Mouse (Mus musculus) liver, postnatal 0 days (tissue): ENCODE measurements around the gene Luzp1. TPM values are rescaled to one million over a fixed set of nuclear protein-coding genes. Genes with fewer than 3 reads are reported as not detected.

Experiments
- ATAC-seq: fragments of 200-750 bp; cut with Nextera tagmentation; 2 replicates; pipeline ENCODE4 v1.8.0; 2017; ENCODE audit warnings: mild to moderate bottlenecking, moderate library complexity
- DNase-seq: peaks from one replicate; pipeline ENCODE4 v3.0.0-alpha.2; 2016
- H3K27ac ChIP-seq: fragments of 300-500 bp; sonication (generic); 2 replicates; pipeline ENCODE4 v1.5.1; 2014; ENCODE audit warnings: antibody characterized with exemption, moderate library complexity, mild to moderate bottlenecking, low read depth
- H3K27me3 ChIP-seq: fragments of 300-500 bp; sonication (generic); 2 replicates; pipeline ENCODE4 v1.6.1; 2014; ENCODE audit warnings: low read length, control low read depth, mixed read lengths; ENCODE audit not compliant: insufficient read depth
- H3K36me3 ChIP-seq: fragments of 300-500 bp; sonication (generic); replicated peaks from 2 replicates; pipeline ENCODE4 v1.6.1; 2014; ENCODE audit warnings: mild to moderate bottlenecking, control low read depth, low read length, moderate library complexity, mixed read lengths; ENCODE audit not compliant: insufficient read depth
- H3K4me1 ChIP-seq: fragments of 300-500 bp; sonication (generic); 2 replicates; pipeline ENCODE4 v1.6.1; 2014; ENCODE audit warnings: antibody characterized with exemption, mild to moderate bottlenecking, control low read depth; ENCODE audit not compliant: insufficient read depth
- H3K4me2 ChIP-seq: fragments of 300-500 bp; sonication (generic); 2 replicates; pipeline ENCODE4 v1.6.1; 2014; ENCODE audit warnings: low read depth, mild to moderate bottlenecking, low read length, moderate library complexity, mixed read lengths
- H3K4me3 ChIP-seq: fragments of 300-500 bp; sonication (generic); 2 replicates; pipeline ENCODE4 v1.5.1; 2014; ENCODE audit warnings: low read depth, low read length
- H3K9ac ChIP-seq: fragments of 300-500 bp; sonication (generic); replicated peaks from 2 replicates; pipeline ENCODE4 v1.6.1; 2014; ENCODE audit warnings: mild to moderate bottlenecking, moderate library complexity
- H3K9me3 ChIP-seq: fragments of 300-500 bp; sonication (generic); 2 replicates; pipeline ENCODE4 v1.6.1; 2016; ENCODE audit warnings: mild to moderate bottlenecking, control low read depth, low read length, mixed read lengths
- CTCF ChIP-seq: sonication (generic); IDR thresholded peaks from 2 replicates; pipeline ENCODE4 v1.5.1; 2016; ENCODE audit warnings: antibody characterized with exemption, low read depth
- EP300 ChIP-seq: IDR thresholded peaks from 2 replicates; pipeline ENCODE4 v1.6.1; 2016; ENCODE audit warnings: antibody characterized with exemption, low read depth, mild to moderate bottlenecking
- WGBS: fragments of 180-500 bp; shearing (Covaris S2); extraction: QIAGEN DNeasy Blood & Tissue Kit; methylation state at CpG from one replicate; pipeline ENCODE4 v1.1.7; 2014; ENCODE audit not compliant: insufficient replicate concordance; 5-methylcytosine and 5-hydroxymethylcytosine counted together
- polyA plus RNA-seq: library from polyadenylated mRNA; unstranded; fragments of >200 nt; fragmentation: Nextera tagmentation; extraction: Ambion mirVana; gene quantifications from 2 replicates; pipeline ENCODE4 v1.2.1, GENCODE M21; 2015

The Luzp1 gene
- polyA plus RNA-seq, 1 experiment from 2014 or later = 18.1 TPM

- Histone ChIP-seq H3K9ac (no peak overlapping the region), H3K27ac (no peak overlapping the region), H3K27me3 (peaks cover 10% of the 10 kb centered on the region), H3K9me3 (no peaks in the 10 kb centered on the region), H3K4me1 (peaks cover 16% of the 10 kb centered on the region), H3K4me2 (peak overlapping the region; percentile 74), H3K36me3 (no peaks in the 10 kb centered on the region), H3K4me3 (no peak overlapping the region)
- TF ChIP-seq CTCF (no peak), EP300 (no peak)
- 67% methylated on average over 14 of the region's 14 CpGs for WGBS
- no peak for ATAC-seq
- no peak for DNase-seq
These were observed 821 bp upstream of the Luzp1 start for GRCm38 (mm10) chr4:136468553-136469327.

- DNase-seq = no peak
- TF ChIP-seq EP300 = no peak
- TF ChIP-seq CTCF = no peak
- peak overlapping the region; percentile 65 for H3K4me3 ChIP-seq
- no peaks in the 10 kb centered on the region for H3K36me3 ChIP-seq
- peak overlapping the region; percentile 89 for H3K27ac ChIP-seq
- 0% methylated on average over 16 of the region's 55 CpGs for WGBS
- peak; percentile 64 for ATAC-seq
- H3K9me3 ChIP-seq = no peaks in the 10 kb centered on the region
- H3K27me3 ChIP-seq = peaks cover 10% of the 10 kb centered on the region
- H3K9ac ChIP-seq = peak overlapping the region; percentile 83
- peaks cover 12% of the 10 kb centered on the region for H3K4me1 ChIP-seq
- H3K4me2 ChIP-seq = peak overlapping the region; percentile 74
These were observed 383 bp downstream of the Luzp1 start for GRCm38 (mm10) chr4:136469941-136470346.

DNA sequence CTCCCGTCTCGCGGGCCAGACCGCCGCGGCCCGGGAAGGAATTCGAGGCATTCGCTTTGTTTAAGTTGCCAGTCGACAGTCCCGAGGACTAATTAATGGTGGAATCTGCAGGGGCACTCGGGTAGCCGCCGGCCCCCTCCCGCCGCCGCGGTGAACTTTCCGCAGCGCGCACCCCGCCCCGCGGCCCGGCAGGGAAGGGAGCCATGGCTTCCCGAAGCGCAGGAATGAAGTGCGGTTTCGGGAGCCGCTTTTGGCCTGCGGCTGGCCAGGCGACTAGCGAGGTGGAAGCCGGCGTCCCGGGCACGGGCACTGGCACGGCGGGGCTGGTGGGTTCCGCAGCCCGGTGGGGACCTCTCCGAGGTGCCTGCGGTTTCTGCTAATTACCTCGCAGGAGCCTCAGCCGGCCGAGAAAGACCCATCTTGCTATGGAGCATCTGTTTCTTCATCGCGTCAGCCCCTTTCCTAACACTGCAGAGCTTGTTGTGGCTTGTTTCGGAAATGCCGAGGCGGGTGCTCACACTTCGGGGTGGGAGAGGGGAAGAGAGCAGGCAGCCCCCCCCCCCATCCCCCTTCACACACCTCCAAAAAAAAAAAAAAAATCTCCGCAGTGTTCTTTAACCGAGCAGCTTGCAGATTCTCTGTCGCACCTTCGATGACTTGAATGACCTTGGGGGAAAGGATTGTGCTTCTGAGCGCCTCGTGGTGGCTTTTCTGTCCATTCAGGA is 948 bp downstream of the Luzp1 start:
- H3K4me2 ChIP-seq = peak overlapping the region; percentile 74
- H3K27me3 ChIP-seq = peaks cover 10% of the 10 kb centered on the region
- no peaks in the 10 kb centered on the region for H3K36me3 ChIP-seq
- H3K4me1 ChIP-seq = peaks cover 12% of the 10 kb centered on the region
- TF ChIP-seq CTCF = no peak
- no peak for TF ChIP-seq EP300
- peak overlapping the region; percentile 83 for H3K9ac ChIP-seq
- ATAC-seq = peak; percentile 34
- DNase-seq = peak; percentile 52
- no peaks in the 10 kb centered on the region for H3K9me3 ChIP-seq
- 2% methylated on average over 42 of the region's 58 CpGs for WGBS
- peak overlapping the region; percentile 89 for H3K27ac ChIP-seq
- peak overlapping the region; percentile 65 for H3K4me3 ChIP-seq

- no peak overlapping the region for H3K4me2 ChIP-seq
- ATAC-seq = no peak
These were observed 7.1 kb downstream of the Luzp1 start for GRCm38 (mm10) chr4:136476692-136477091.

DNA sequence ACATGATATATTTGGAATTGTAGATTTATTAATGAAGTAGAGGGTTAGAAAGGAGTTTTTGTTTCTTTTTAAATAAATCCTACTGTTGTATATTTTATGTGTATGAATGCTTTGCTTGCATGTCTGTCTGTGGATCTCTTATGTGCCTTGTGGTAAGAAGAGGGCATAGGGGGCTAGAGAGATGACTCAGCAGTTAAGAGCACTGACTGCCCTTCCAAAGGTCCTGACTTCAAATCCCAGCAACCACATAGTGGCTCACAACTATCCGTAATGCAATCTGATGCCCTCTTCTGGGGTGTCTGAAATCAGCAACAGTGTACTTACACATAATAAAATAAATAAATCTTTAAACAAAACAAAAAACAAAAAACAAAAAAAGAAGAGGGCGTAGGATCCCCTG is 17.0 kb downstream of the Luzp1 start:
- ATAC-seq = no peak
- Histone ChIP-seq H3K9ac (no peak overlapping the region), H3K4me2 (no peak overlapping the region), H3K27me3 (no peaks in the 10 kb centered on the region), H3K4me1 (no peaks in the 10 kb centered on the region), H3K27ac (no peak overlapping the region), H3K36me3 (no peaks in the 10 kb centered on the region), H3K4me3 (no peak overlapping the region), H3K9me3 (no peaks in the 10 kb centered on the region)
- WGBS = 84% methylated on average over 2 of the region's 2 CpGs
- DNase-seq = no peak
- TF ChIP-seq CTCF = no peak

More at GRCm38 (mm10) chr4:136476692-136477091, 7.1 kb downstream of the Luzp1 start:
- no peaks in the 10 kb centered on the region; the same call in 1 of the 2 replicates for H3K27me3 ChIP-seq
- no peak overlapping the region for H3K9ac ChIP-seq
- no peaks in the 10 kb centered on the region for H3K9me3 ChIP-seq
- no peak for TF ChIP-seq EP300
- TF ChIP-seq CTCF = no peak
- no peak overlapping the region for H3K4me3 ChIP-seq
- no peak for DNase-seq
- no peaks in the 10 kb centered on the region; the same call in 1 of the 2 replicates for H3K4me1 ChIP-seq
- 58% methylated on average over 1 of the region's 1 CpGs for WGBS
- no peak overlapping the region for H3K27ac ChIP-seq
- H3K36me3 ChIP-seq = no peaks in the 10 kb centered on the region

DNA sequence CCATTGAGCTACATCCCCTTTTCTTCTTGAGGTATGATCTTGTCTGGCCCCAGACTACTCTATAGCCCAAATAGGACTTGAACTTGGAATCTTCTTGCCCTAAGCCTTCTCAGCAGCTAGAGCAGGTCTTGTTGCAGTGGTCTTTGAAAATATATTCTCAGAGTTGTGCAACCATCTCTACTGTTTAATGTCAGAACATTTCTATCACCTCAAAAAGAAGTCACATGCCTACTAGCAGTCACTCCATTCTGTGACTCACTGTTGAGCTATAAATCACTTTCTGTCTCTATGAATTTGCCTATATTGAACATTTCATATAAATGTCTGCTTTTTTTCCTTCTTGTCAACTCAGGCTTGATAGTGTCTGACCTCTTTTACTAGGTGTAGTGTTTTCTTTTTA is 26.4 kb downstream of the Luzp1 start:
- no peak overlapping the region for H3K27ac ChIP-seq
- no peak overlapping the region for H3K4me3 ChIP-seq
- ATAC-seq (no peak), DNase-seq (no peak)
- H3K36me3 ChIP-seq = no peaks in the 10 kb centered on the region
- no peak overlapping the region for H3K9ac ChIP-seq
- H3K9me3 ChIP-seq = no peaks in the 10 kb centered on the region
- H3K4me2 ChIP-seq = no peak overlapping the region
- no peak for TF ChIP-seq CTCF
- no peak for TF ChIP-seq EP300
- no peaks in the 10 kb centered on the region for H3K27me3 ChIP-seq
- peaks cover 7% of the 10 kb centered on the region; the same call in 1 of the 2 replicates for H3K4me1 ChIP-seq
